Mouse (Mus musculus) MN1 (cell line): Measurements from ENCODE around the gene Tmbim6.

Source experiments
- DNase-seq: peaks from one replicate; pipeline ENCODE4 v3.0.0-alpha.2; 2016; ENCODE audit warnings: low spot score

Gene Tmbim6

DNA sequence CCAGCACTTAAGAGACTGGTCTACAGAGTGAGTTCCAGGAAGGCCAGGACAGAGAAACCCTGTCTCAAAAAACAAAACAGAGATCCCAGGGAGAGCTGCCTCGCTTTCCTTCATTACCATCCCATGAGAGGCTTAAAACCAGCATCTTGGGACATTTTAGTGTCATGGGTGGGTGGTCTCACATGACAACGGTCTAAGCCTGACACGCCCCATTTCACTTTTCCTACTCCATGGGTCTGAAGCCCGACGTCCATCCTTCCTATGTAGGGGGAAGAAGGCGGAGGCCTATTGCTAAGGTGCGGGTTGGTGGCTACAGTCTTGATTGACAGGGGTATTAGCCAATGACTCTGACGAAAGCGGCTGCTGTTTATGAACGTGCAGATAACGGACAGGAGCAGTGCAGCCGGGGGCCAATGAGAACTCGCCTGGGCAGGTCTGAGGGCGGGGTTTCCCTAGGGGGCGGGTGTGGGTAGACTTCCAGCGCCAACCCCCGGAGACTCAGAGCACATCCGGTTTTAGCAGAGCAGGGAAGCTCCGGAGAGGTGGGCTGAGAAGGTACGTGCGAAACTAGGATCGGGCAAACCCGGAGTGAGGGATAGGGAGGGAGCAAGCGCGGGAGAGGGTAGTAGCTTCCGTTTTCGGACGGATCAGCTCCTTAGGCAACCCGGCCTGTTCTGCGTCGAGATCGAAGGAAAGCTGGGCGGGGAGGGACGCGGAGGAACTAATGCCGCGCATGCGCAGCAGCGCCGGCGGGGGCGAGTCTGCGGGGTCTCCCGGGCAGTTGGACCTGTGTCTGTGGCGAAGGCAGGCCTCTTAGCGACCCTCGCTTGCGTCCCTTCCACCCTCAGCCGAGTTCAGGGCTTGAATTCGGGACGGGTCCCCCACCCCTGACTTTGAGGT is at the start of gene Tmbim6:
Gene Tmbim6 (plus strand): TSS at position 397 of the 900 bp plus-strand sequence.
- DNase-seq: peak; percentile 100

DNA sequence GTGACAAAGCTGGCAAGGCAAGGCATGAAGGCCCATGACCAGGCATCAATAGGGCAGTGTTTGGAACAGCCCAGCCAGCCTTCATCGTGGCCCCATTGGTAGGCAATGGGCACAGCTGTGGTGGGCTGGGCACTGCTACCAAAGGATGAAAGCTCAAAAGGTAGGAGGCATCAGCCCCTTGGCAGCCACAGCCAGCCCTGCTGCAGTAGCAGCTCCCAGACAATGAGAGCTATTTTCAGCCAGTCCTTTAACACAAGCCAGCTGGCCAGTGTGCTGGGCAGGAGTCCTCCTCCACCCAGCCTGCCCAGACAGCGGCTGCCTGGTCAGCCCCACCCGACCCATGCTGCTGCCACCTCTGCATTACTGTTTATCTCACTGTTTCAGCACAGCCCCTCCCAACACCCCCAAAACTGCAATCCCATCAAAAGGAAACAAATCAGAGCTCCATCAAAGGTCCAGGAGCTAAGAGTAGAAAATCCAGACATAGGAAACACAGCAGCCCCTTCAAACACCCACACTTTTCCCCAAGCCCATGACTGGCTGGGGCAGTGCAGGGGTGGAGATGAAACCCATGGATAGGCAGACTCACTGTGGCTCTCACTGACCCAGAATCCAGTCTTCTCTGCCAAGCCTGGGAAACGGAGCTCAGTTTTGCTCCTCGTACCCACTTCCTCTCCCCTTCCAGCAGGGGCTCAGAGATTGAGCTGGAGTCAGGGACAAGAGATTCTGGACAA is 49.1 kb upstream of the Tmbim6 start:
- peak; percentile 79 for DNase-seq

DNA sequence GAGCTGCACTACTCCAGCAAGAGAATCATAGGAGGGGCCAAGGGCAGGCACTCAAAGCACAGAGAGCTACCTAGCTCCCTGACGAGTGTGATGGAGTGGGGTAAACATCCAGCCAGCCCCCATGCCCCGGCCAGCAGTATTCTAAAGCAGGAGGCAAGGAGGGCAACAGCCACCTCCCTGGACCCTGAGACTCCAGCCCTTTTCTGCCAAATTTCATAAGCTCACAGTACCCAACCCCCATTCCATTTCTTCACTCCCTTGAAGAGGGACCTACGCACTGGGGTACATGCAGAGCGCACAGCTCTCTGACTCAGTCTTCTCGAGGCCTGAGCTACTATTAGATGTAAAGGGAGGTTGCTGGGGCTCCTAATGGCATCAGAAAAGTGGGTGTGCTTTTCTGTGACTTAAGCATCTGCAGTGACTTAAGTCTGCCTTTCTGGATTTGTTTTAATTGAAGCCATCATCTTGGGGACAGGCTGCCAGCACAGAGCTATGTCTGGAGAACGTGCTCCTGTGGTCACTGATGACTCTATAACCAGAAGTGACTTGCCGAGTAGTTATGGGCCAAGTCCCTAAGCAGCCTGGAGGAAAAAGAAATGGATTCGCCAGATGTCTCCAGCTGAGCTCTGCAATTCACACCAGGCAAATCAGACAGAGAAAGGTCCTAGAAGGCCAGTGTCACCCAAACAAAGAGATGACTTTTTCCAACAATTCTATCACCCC is 48.4 kb upstream of the Tmbim6 start:
- peak; percentile 45 for DNase-seq

DNA sequence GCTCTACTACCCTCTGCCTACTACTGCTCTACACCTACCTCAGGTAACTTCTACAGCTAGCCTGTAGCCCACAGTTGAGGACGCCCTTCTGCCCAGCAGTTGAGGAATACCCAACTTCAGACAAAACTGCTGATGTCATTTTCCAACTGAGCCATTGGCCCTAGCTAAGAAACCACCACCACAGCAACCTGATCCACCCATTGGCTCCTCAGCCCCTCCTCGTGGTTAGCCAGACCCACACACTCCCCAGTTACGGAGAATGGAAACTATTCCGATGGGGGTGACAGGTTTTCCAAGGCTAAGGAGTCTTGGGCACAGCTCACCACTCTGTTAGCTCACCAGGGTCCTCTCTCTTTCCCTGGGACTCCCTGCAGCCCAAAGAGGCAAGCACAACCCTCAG is 47.7 kb upstream of the Tmbim6 start:
- DNase-seq: no peak

DNA sequence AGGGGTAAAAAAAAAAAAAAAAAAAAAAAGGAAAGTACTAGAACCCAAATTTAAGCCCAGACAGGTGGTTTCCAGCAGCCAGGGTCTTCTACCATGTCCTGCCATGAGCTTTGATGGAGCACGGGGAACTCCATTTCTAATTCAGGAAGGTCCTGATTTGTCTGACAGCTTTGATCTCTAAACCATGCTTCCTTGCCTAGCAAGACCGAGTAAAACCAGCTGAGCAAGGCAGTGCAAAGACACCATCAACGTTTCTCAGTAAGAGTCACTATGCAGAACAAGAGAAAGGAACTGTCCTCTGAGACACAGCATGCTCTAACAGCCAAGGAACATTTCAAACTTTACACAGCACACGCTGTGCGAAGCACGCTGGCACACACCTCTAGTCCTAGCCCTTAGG is 41.1 kb upstream of the Tmbim6 start:
- DNase-seq: no peak

DNA sequence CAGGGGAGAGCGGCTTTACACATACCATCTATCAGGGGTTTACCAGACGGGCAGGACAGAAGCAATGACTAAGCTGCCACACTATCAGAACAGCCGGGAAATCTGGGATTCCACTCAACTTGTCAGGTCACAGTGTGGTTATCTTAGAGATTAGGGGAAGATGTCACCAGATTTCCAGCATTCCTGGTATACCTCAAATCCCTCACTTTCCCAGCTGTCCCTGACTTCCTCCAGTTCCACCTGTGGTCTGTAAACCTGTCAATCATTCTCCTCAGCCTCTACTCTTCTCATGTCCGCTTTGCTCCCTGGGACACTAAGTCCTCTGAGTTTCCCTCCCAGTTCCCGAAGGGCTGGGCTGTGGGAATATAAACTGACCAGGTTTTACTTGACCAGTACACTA is 40.4 kb upstream of the Tmbim6 start:
- no peak for DNase-seq

DNA sequence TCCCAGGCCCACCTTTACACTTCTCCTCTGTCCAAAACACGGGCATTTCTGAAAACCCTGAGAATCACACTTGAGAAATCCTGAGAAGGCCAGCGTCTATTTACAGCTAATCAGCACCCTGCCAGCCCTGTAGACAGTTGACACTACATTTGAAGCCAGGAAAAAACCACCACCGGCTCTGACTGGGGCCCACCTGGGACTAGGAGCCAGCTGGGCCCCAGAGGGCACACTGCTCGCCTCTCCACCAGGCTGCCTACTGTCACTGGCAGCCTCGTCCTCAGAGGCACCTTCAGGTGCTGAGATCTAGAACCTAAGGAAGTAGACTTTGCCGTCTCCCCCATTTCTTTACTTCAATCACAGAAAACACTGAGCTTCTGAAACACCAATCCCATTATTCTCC is 37.0 kb upstream of the Tmbim6 start:
- no peak for DNase-seq

DNA sequence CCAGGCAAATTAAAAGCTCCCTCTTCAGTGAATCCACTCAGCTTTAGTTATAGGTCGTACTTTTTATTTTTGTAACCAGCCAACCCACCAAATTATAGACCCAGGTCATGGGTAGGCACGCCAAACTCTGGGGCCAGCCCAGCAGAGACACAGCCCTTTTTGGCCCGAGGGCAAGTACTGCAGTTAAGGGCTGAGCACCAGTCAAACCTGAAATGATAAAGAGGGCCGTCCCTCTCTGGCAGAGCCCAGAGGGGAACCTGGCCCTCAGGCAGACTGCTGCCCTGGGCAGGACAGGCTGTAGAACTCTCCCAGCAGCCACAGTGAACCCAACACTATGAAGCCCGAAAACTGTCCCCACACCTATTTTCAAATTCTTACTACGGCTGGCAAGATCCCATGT is 36.2 kb upstream of the Tmbim6 start:
- no peak for DNase-seq

DNA sequence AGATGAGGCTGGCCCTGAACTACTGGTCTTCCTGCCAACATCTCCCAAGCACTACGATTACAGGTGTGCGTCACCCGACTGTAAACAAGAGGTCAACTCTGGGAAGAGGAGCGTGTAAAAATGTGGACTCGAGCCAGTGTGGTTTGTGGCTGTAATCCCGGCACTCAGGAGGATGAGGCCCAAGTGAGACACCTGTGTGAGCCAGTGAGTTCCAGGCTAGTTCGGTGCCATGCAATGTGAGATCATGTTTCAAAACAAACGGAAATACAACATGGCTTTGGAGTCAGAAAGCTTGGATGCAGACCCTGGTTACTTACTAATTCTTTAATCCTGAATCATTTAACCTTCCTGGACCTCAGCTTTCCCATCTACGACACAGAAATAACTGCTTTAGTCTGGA is 33.7 kb upstream of the Tmbim6 start:
- no peak for DNase-seq

DNA sequence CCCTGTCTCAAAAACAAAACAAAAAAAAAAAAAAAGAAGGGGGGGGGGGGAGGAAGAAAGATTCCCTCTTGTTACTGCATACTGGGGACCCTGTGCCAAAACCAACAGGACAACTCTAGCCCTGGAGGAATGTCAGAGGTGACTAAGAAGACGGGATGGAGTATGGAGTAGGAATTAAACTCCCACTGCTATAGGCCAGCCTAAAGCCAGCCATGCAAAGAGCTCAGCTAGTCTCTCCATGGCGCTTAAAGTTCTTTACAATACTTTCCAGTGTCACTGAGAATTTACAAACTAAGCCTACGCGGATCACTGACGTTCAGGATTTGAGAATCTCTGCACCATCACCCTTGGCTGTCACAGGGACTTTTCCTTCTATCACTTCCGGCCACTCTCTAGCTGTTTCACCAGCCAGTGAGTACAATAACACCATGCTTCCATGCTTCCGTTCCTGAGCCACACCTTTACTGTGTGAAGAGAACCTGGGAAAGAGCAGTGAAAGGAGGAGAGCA is 28.6 kb upstream of the Tmbim6 start:
- no peak for DNase-seq

DNA sequence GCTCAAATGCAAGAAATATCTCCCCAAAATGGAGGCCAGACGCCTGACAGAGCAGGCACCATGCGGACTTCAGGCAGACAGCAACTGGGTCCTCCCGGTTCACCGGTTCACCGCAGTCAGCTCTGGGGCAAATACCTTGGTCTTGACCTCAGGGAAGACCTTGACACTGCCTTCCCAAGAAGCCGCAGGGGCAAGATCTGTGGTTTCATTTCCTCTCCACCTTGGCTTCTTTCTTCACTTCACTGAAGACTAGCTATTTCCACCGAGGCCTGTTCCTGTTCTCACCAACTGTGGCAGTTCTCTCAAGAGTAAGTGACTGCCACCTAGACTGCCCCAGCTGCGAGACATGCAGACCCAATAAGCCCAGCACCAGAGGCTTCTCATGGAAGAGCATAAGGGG is 27.8 kb upstream of the Tmbim6 start:
- DNase-seq: no peak

DNA sequence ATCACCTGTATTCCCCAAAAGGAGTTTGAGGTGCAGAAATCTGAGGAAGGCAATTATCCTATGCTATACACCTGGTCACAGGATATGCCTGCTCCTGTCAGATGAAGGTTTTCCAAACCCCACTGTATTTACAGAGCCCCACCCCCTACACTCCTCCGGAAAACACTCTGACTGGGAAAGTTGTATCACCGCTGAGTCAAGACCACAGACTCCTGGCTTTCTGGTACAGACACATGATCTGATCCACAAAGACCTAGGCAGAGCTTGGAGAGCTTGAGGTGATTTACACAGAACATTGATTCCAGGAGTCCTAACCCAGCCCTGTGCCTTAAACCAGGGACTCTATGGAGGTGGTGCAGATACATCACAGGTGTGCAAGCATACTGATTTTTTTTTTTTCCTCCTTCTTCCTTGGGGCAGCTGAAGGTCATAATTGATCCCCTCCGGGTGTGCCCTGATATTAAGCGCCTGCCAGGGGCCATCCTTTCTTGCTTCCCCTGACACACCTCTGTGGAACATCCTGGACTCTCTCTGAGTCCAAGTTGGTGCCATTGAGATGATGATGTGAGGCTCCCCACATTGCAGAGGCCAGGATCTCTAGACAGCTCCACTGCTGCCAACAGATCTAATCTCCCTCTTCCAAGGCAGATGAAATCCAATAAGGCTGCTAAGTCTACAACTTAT is 24.0 kb upstream of the Tmbim6 start:
- peak; percentile 49 for DNase-seq

DNA sequence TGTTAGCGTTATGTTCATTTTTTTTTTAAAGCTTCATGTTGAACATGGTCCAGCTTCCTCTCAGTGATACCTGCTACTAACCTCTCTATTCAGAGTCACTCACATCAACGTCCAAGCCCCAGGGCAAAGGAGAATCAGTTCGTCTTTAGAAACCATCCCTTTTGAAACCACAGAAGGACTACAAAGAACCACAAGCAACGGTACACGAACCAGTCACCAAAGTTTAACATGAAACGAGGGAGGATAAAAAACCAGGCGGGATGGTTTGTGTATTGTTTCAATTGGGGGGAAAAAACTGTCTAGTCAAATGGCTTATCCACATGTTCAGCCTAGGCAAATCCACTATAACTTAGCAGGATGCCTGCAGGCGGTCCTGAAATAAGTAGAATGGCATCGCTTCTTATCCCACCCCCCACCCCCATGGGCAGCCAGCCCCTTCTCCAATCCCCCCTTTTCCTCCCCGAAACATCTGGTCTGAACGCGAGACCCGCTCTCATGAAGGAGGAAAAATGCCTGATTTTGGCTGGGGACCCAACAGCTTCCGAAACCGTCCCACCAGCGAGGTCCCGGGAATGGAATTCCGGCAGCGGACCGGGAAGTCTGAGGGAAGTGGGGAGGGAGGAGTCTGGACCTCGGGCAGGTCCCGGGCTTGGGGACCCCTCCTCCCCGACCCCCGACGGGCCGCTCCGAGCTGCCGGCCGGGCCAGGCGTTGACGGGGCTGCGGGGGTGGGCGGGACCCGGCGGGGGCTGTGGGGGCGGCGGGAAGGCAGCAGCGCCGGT is 23.1 kb upstream of the Tmbim6 start:
- DNase-seq: peak; percentile 57

DNA sequence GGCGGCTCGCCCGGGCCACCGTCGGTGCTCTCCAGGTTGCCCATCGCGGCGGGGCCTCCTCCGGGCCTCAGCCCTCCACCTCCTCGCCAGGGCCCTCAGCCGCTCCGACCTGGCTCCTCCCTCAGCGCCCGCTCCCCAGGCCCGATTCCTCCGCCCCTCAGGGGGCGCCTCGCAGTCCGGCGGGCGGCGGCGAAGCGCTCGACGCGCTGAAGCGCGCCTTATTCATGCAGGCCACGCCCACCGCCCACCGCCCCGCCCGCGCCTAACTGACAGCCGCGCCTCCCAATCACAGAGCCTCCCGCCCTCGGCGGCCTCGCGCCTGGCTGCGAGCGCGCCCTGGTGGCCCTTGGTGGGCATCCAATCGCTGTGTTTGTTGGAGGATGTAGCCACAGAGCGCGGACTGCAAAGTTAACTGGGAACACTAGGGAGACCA is 22.4 kb upstream of the Tmbim6 start, which contains the start of gene Fmnl3:
Gene Fmnl3 (minus strand): TSS at position 224 of the 433 bp plus-strand sequence.
- peak; percentile 98 for DNase-seq

DNA sequence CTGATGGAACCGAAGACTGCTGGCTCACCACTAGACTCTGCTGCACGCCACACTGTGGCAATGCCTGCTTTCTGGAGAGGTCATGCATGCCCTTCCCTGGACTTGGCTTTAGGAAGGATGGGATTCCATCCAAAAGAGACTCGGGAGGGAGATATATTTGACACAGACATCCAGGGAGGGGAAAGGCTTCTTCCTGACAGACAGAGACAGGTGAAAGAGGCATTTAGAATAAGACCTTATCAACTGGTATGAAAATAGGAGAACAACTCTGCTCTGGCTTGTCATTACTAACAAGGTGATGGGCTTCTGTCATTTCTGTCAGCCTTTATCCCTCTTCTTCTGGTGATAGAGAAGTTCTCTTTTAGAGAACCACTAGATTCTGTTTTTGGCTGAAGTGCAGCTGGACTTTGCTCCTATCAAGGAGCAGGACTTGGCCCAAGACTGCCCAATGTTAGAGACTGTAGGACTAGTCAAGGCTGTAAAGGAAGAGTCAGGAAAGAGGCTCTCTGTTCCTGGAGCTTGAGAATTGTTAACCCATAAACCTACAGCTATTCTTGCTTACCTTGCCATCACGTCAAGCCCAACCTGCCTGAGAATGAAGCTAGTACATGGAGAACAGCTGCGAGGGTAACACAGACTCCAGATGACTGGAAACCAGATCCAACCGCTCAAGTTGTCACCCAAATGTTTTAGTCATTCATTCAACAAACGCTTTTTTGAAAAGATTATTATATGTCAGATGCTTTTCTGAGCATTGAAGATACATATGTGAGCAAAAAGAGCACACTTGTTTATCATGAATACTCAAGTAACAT is 20.9 kb upstream of the Tmbim6 start:
- DNase-seq: no peak

DNA sequence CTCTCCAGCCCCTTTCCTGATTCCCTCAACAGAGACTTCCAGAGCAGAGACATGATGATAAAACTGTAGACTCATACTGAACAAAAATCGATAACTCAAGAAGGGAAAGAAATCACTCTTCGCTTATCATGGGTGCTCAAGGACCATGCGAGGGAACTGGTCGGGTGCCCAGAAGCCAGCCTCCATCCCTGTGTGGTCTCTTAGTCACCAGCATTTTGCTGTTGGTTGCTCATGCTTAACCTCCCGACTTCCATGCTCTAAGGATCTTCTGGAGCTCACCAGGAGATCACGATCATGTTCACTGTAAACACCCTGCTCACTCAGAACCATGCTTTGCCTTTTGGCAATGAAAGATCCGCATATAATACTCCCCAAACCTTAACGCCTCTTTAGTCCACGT is 19.9 kb upstream of the Tmbim6 start:
- no peak for DNase-seq

DNA sequence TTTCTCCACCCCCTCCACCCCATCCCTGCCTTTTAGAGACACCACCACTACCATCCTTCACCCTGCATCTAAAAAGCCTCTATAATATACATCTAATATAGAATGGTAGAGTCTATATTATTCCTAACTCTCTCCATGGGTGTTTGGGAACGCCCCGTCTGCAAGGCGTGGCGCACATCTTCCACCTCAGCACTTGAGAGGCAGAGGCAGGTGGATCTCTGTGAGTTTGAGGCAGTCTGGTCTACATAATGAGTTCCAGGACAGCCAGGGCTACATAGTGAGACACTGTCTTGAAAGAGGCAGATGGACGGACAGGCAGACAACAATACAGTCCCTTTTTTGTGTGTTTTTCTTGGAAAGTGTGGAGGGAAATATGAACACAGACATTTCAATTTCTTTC is 17.6 kb upstream of the Tmbim6 start:
- DNase-seq: no peak

DNA sequence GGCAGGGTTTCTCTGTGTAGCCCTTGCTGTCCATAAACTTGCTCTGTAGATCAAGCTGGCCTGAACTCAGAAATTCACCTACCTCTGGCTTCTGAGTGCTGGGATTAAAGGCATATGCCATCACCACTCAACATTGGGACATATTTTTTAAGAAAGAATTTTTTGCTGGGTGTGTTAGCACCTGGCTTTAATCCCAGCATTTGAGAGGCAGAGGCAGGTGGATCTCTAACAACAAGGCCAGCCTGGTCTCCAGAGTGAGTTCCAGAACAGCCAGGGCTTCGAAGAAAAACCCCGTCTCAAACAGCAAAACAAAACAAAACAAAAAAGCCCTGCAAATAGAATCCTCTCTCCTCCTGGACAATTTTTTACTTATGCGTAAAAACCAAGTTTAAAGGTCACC is 17.1 kb upstream of the Tmbim6 start:
- DNase-seq: no peak

DNA sequence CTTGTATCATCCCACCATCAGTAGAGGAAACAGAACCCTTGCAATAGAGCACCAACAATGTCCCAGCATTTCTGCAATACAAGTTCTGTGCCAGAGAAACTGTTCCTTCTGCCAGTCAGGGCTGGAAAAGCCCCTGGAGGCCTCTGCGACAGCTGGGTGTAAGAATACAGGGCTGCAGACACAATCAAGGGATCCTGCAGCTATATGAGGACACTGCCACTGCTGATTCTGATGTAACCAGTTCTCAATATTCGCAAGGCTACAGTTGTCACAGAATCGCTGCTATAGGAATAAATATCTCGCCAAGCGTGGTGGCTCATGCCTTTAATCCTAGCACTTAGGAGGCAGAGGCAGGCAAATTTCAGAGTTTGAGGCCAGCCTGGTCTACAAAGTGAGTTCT is 16.4 kb upstream of the Tmbim6 start:
- DNase-seq: peak; percentile 70

DNA sequence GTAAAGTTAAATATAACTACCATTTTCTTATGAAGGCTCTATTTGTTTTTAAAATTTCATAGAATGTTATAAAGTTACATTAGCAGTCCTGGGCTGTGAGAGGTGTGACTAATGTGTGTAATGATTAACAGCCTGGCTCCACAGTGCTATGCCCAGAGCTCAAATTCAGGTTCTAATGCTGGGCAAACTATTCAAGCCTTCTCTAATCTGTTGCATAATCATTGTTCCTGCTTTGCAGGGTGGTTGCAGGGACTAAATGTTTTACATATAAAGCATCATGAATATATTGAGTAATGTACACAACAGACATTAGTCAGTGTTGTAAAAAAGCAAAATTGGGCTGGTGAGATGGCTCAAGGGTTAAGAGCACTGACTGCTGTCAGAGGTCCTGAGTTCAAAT is 9.8 kb upstream of the Tmbim6 start:
- DNase-seq: no peak
